Mouse (Mus musculus): ENCODE measurements at regions not wholly inside any gene's neighbourhood (a gene's known extent, or its start where the extent isn't known, plus 50 kb on each side); places are given as distances from the start of the nearest gene placed in this dataset.

- Histone ChIP-seq H3K36me3 (ENCODE audit: control insufficient read depth, insufficient read depth, low read length) (no peaks in the 10 kb centered on the region), H3K27ac (ENCODE audit: insufficient read depth, low read length) (no peak overlapping the region), H3K4me3 (ENCODE audit: extremely low read depth, insufficient read depth, insufficient read length) (no peak overlapping the region), H3K27me3 (ENCODE audit: control insufficient read depth, insufficient read depth, low read length) (no peaks in the 10 kb centered on the region), H3K4me1 (ENCODE audit: control insufficient read depth, insufficient read depth, insufficient read length) (peaks cover 11% of the 10 kb centered on the region)
- TF ChIP-seq POLR2A (IDR thresholded peaks at IDR 0.05; ENCODE audit: low read depth, low read length): no peak
- TF ChIP-seq CTCF (IDR thresholded peaks at IDR 0.05; ENCODE audit: extremely low read depth, insufficient read depth, insufficient read length, insufficient replicate concordance): no peak
- 76% methylated on average over 4 of the region's 4 CpGs for WGBS
- DNase-seq (ENCODE audit: low read depth in 1 of 2, low spot score in 2 of 2): no peak
Measured at GRCm38 (mm10) chr2:148560013-148560773, 112.2 kb upstream of the Nxt1 start.

GRCm38 (mm10) chr2:148559376-148559775, 113.0 kb upstream of the Nxt1 start:
- no peak for DNase-seq (ENCODE audit: low read depth in 1 of 2, low spot score in 2 of 2)
- Histone ChIP-seq H3K4me1 (ENCODE audit: control insufficient read depth, insufficient read depth, insufficient read length) (peaks cover 9% of the 10 kb centered on the region), H3K4me3 (ENCODE audit: extremely low read depth, insufficient read depth, insufficient read length) (no peak overlapping the region), H3K36me3 (ENCODE audit: control insufficient read depth, insufficient read depth, low read length) (no peaks in the 10 kb centered on the region), H3K27me3 (ENCODE audit: control insufficient read depth, insufficient read depth, low read length) (no peaks in the 10 kb centered on the region), H3K27ac (ENCODE audit: insufficient read depth, low read length) (no peak overlapping the region)
- WGBS: 69% methylated on average over 4 of the region's 4 CpGs
- TF ChIP-seq CTCF (IDR thresholded peaks at IDR 0.05; ENCODE audit: extremely low read depth, insufficient read depth, insufficient read length, insufficient replicate concordance): no peak

- TF ChIP-seq CTCF (IDR thresholded peaks at IDR 0.05; ENCODE audit: extremely low read depth, insufficient read depth, insufficient read length, insufficient replicate concordance) (peak; percentile 12; the same call in 1 of the 2 replicates), POLR2A (IDR thresholded peaks at IDR 0.05; ENCODE audit: low read depth, low read length) (no peak)
- H3K27me3 ChIP-seq (ENCODE audit: control insufficient read depth, insufficient read depth, low read length): no peaks in the 10 kb centered on the region
- H3K27ac ChIP-seq (ENCODE audit: insufficient read depth, low read length): no peak overlapping the region
- no peak overlapping the region for H3K4me3 ChIP-seq (ENCODE audit: extremely low read depth, insufficient read depth, insufficient read length)
- no peaks in the 10 kb centered on the region for H3K36me3 ChIP-seq (ENCODE audit: control insufficient read depth, insufficient read depth, low read length)
- no peak for DNase-seq (ENCODE audit: low read depth in 1 of 2, low spot score in 2 of 2)
- H3K4me1 ChIP-seq (ENCODE audit: control insufficient read depth, insufficient read depth, insufficient read length): peaks cover 7% of the 10 kb centered on the region
Measured at GRCm38 (mm10) chr2:148558365-148558764, 114.0 kb upstream of the Nxt1 start.

- 87% methylated on average over 4 of the region's 4 CpGs for WGBS
- Histone ChIP-seq H3K4me1 (ENCODE audit: control insufficient read depth, insufficient read depth, insufficient read length) (no peaks in the 10 kb centered on the region), H3K27me3 (ENCODE audit: control insufficient read depth, insufficient read depth, low read length) (no peaks in the 10 kb centered on the region), H3K36me3 (ENCODE audit: control insufficient read depth, insufficient read depth, low read length) (no peaks in the 10 kb centered on the region), H3K27ac (ENCODE audit: insufficient read depth, low read length) (no peak overlapping the region), H3K4me3 (ENCODE audit: extremely low read depth, insufficient read depth, insufficient read length) (no peak overlapping the region)
- TF ChIP-seq POLR2A (IDR thresholded peaks at IDR 0.05; ENCODE audit: low read depth, low read length) (no peak), CTCF (IDR thresholded peaks at IDR 0.05; ENCODE audit: extremely low read depth, insufficient read depth, insufficient read length, insufficient replicate concordance) (no peak)
- DNase-seq (ENCODE audit: low read depth in 1 of 2, low spot score in 2 of 2): no peak
Measured at GRCm38 (mm10) chr2:148551207-148551606, 107.8 kb upstream of the Cd93 start.

GRCm38 (mm10) chr2:148549618-148550017, 106.3 kb upstream of the Cd93 start:
- Histone ChIP-seq H3K4me1 (ENCODE audit: control insufficient read depth, insufficient read depth, insufficient read length) (no peaks in the 10 kb centered on the region), H3K27me3 (ENCODE audit: control insufficient read depth, insufficient read depth, low read length) (no peaks in the 10 kb centered on the region), H3K36me3 (ENCODE audit: control insufficient read depth, insufficient read depth, low read length) (no peaks in the 10 kb centered on the region), H3K4me3 (ENCODE audit: extremely low read depth, insufficient read depth, insufficient read length) (no peak overlapping the region), H3K27ac (ENCODE audit: insufficient read depth, low read length) (no peak overlapping the region)
- no peak for DNase-seq (ENCODE audit: low read depth in 1 of 2, low spot score in 2 of 2)
- TF ChIP-seq POLR2A (IDR thresholded peaks at IDR 0.05; ENCODE audit: low read depth, low read length): no peak
- WGBS: 90% methylated on average over 1 of the region's 1 CpGs

- TF ChIP-seq POLR2A (IDR thresholded peaks at IDR 0.05; ENCODE audit: low read depth, low read length) (no peak), CTCF (IDR thresholded peaks at IDR 0.05; ENCODE audit: extremely low read depth, insufficient read depth, insufficient read length, insufficient replicate concordance) (no peak)
- Histone ChIP-seq H3K27ac (ENCODE audit: insufficient read depth, low read length) (no peak overlapping the region), H3K36me3 (ENCODE audit: control insufficient read depth, insufficient read depth, low read length) (no peaks in the 10 kb centered on the region), H3K4me3 (ENCODE audit: extremely low read depth, insufficient read depth, insufficient read length) (no peak overlapping the region), H3K4me1 (ENCODE audit: control insufficient read depth, insufficient read depth, insufficient read length) (no peaks in the 10 kb centered on the region), H3K27me3 (ENCODE audit: control insufficient read depth, insufficient read depth, low read length) (no peaks in the 10 kb centered on the region)
- DNase-seq (ENCODE audit: low read depth in 1 of 2, low spot score in 2 of 2): no peak
Measured at GRCm38 (mm10) chr2:148542340-148542739, 99.0 kb upstream of the Cd93 start.

DNA sequence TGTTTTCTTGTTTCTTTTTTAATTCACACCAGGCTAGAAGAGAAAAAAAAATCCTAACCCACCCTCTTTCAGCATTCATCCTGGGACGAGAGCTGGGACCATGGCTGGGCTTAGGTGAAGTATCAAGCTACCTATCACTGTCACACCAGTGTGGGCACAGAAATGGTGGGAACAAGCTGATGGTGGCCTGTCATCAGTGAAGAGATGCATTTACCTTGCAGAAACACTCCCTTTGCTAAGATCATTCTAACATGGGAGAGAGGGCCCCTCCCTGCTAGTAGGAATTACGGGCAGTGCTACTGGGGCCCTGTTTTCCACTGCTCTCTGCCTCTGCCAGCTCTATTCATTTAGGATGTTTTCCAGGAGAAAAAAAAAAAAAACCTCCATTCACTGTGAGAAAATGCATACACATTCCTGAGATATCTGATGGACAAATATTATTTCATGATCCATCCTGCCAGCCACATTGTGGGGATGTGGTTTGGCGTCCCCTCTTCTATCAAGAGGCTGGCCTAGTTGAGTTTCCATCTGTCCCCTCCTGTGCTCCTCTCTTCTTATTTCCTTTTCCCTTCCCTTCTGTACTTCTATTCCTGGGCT, 94.6 kb upstream of the Cd93 start:
- H3K27me3 ChIP-seq (ENCODE audit: control insufficient read depth, insufficient read depth, low read length): no peaks in the 10 kb centered on the region
- TF ChIP-seq POLR2A (IDR thresholded peaks at IDR 0.05; ENCODE audit: low read depth, low read length): no peak
- no peak for TF ChIP-seq CTCF (IDR thresholded peaks at IDR 0.05; ENCODE audit: extremely low read depth, insufficient read depth, insufficient read length, insufficient replicate concordance)
- WGBS: 89% methylated on average over 3 of the region's 3 CpGs
- no peaks in the 10 kb centered on the region for H3K36me3 ChIP-seq (ENCODE audit: control insufficient read depth, insufficient read depth, low read length)
- no peak for DNase-seq (ENCODE audit: low read depth in 1 of 2, low spot score in 2 of 2)
- no peaks in the 10 kb centered on the region for H3K4me1 ChIP-seq (ENCODE audit: control insufficient read depth, insufficient read depth, insufficient read length)
- no peak overlapping the region for H3K27ac ChIP-seq (ENCODE audit: insufficient read depth, low read length)
- no peak overlapping the region for H3K4me3 ChIP-seq (ENCODE audit: extremely low read depth, insufficient read depth, insufficient read length)

Measured in spleen, adult 2 months (tissue).